Mouse (Mus musculus): ENCODE measurements at regions not wholly inside any gene's neighbourhood (a gene's known extent, or its start where the extent isn't known, plus 50 kb on each side); places are given as distances from the start of the nearest gene placed in this dataset.

DNA sequence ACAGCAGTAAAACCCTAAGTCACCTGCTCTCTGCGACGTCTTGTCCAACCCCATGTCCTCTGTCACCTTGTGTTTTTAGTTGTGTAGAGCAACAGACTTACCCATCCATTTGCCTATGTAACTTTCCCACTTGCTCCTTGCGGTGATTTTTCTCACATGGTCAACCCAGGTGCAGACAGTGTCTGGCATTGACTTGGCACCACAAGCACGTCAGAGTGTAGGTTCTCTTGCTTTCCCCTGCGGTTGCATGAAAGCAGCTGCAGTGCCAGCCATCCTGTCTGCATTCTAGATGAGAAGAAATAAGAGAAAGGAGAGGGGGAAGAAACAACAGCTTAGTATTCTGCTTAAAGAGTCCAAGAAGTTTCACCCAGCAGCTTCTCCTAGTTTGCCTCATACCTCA lies 72.0 kb upstream of the Aldh1b1 start:
- H3K4me1 ChIP-seq (ENCODE audit: control insufficient read depth in 1 of 2, insufficient read depth in 2 of 2, low read length in 2 of 2): no peaks in the 10 kb centered on the region

DNA sequence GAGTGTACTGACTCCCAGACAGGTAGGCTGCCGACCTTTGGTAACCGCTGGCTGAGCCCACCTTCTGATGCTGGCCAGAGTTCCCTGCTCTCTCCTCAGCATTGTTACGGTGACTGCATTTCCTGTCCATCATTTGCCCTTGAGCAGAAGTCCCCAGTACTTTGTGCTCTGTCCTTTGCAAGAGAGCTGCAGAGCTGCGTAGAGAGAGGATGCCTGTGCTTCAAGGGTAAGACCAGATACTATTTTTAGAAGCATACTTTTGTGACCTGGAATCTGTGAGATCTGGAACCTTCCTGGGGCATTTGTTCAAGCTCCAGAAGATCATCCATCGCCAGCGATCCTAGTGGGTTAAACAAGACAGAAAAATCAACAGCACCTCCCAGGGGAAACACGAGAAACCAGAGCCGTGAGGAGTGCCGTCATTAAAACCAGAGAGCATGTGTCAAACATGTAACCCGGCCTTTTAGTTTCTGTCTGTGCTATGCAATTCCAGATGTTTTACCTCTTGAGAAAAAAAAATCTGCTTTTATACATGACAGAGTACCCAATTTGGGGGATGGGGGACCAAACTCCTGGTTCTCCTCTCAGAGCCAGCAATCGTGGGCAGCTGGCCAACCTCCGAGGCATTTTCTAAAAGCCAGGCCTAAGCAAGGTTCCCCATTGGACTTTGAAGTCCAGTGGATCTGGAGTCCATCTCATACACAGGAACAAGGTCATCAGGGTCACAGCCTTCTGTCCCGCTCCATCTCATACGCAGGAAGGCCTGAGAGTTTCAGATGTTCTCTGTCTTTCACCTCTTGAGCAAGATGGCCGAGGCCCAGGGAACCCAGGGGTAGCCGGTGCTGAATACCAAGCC lies 73.5 kb upstream of the Aldh1b1 start:
- no peaks in the 10 kb centered on the region for H3K4me1 ChIP-seq (ENCODE audit: control insufficient read depth in 1 of 2, insufficient read depth in 2 of 2, low read length in 2 of 2)
- no peaks in the 10 kb centered on the region for H3K36me3 ChIP-seq (ENCODE audit: control insufficient read depth in 1 of 2, insufficient read depth in 2 of 2, low read length in 2 of 2)
- H3K4me3 ChIP-seq (ENCODE audit: control insufficient read depth in 1 of 2, insufficient read depth in 1 of 2, low read depth in 2 of 2, low read length in 2 of 2): no peak overlapping the region
- no peaks in the 10 kb centered on the region for H3K9me3 ChIP-seq (replicated peaks; ENCODE audit: insufficient read depth, low read length)
- TF ChIP-seq TCF12 (IDR thresholded peaks at IDR 0.05; ENCODE audit: low read depth, low read length): no peak
- TF ChIP-seq ZNF384 (IDR thresholded peaks at IDR 0.05; ENCODE audit: low read depth, low read length): no peak
- TF ChIP-seq MAFK (IDR thresholded peaks at IDR 0.05; ENCODE audit: borderline replicate concordance, low read depth, low read length): no peak
- TF ChIP-seq ETS1 (IDR thresholded peaks at IDR 0.05; ENCODE audit: low read depth, low read length): no peak
- TF ChIP-seq CTCF (IDR thresholded peaks at IDR 0.05 in 2 of 3, conservative IDR thresholded peaks at IDR 0.05 in 1 of 3; ENCODE audit: control insufficient read depth in 1 of 3, insufficient read depth in 1 of 3, low read depth in 2 of 3, low read length in 3 of 3, poor library complexity in 1 of 3, severe bottlenecking in 1 of 3): no peak
- TF ChIP-seq ZMIZ1 (IDR thresholded peaks at IDR 0.05; ENCODE audit: low read depth, low read length): no peak
- TF ChIP-seq ZC3H11A (IDR thresholded peaks at IDR 0.05; ENCODE audit: low read depth, low read length): no peak
- no peak for TF ChIP-seq EP300 (IDR thresholded peaks at IDR 0.05; ENCODE audit: low read depth in 1 of 2, low read length in 2 of 2)
- no peak for TF ChIP-seq ZKSCAN1 (IDR thresholded peaks at IDR 0.05; ENCODE audit: low read depth, low read length)
- TF ChIP-seq MYB (IDR thresholded peaks at IDR 0.05; ENCODE audit: low read depth, low read length): no peak
- no peak for TF ChIP-seq RCOR1 (IDR thresholded peaks at IDR 0.05; ENCODE audit: low read depth, low read length)
- TF ChIP-seq CHD2 (IDR thresholded peaks at IDR 0.05; ENCODE audit: low read length): no peak
- no peak for TF ChIP-seq TAL1 (IDR thresholded peaks at IDR 0.05; ENCODE audit: low read length)
- no peak for TF ChIP-seq MXI1 (IDR thresholded peaks at IDR 0.05; ENCODE audit: low read depth, low read length)
- TF ChIP-seq MEF2A (IDR thresholded peaks at IDR 0.05; ENCODE audit: extremely low read depth, insufficient replicate concordance, low read depth, low read length, poor library complexity, severe bottlenecking): no peak
- TF ChIP-seq E2F4 (IDR thresholded peaks at IDR 0.05; ENCODE audit: borderline replicate concordance, low read depth, low read length): no peak
- TF ChIP-seq USF2 (IDR thresholded peaks at IDR 0.05; ENCODE audit: borderline replicate concordance in 1 of 2, insufficient read depth in 1 of 2, low read depth in 1 of 2, low read length in 2 of 2): no peak
- no peak for DNase-seq (ENCODE audit: low read depth, low spot score)
- H3K79me2 ChIP-seq (ENCODE audit: control insufficient read depth, insufficient read depth, low read length, poor library complexity): no peaks in the 10 kb centered on the region
- no peak overlapping the region for H3K27ac ChIP-seq (ENCODE audit: control insufficient read depth, low read depth, low read length)
- peaks cover 2 to 8% of the 10 kb centered on the region in 2 experiments; a peak in 3 of 4 replicates for H3K27me3 ChIP-seq (ENCODE audit: control insufficient read depth in 1 of 2, insufficient read depth in 2 of 2, low read length in 2 of 2)
- H3K9ac ChIP-seq (ENCODE audit: control insufficient read depth, low read depth, low read length, poor library complexity, severe bottlenecking): no peak overlapping the region

More for the DNA sequence above, 72.0 kb upstream of the Aldh1b1 start:
- no peak overlapping the region for H3K9ac ChIP-seq (ENCODE audit: control insufficient read depth, low read depth, low read length, poor library complexity, severe bottlenecking)
- no peaks in the 10 kb centered on the region for H3K79me2 ChIP-seq (ENCODE audit: control insufficient read depth, insufficient read depth, low read length, poor library complexity)
- H3K27ac ChIP-seq (ENCODE audit: control insufficient read depth, low read depth, low read length): no peak overlapping the region
- no peak for DNase-seq (ENCODE audit: low read depth, low spot score)
- H3K4me3 ChIP-seq (ENCODE audit: control insufficient read depth in 1 of 2, insufficient read depth in 1 of 2, low read depth in 2 of 2, low read length in 2 of 2): no peak overlapping the region
- H3K36me3 ChIP-seq (ENCODE audit: control insufficient read depth in 1 of 2, insufficient read depth in 2 of 2, low read length in 2 of 2): no peaks in the 10 kb centered on the region
- no peaks in the 10 kb centered on the region for H3K9me3 ChIP-seq (replicated peaks; ENCODE audit: insufficient read depth, low read length)
- no peak for TF ChIP-seq EP300 (IDR thresholded peaks at IDR 0.05; ENCODE audit: low read depth in 1 of 2, low read length in 2 of 2)
- peaks cover 2 to 8% of the 10 kb centered on the region in 2 experiments; a peak in 3 of 4 replicates for H3K27me3 ChIP-seq (ENCODE audit: control insufficient read depth in 1 of 2, insufficient read depth in 2 of 2, low read length in 2 of 2)
